Mouse (Mus musculus): ENCODE data around the gene Mtss1l.

Mtss1l gene

DNA sequence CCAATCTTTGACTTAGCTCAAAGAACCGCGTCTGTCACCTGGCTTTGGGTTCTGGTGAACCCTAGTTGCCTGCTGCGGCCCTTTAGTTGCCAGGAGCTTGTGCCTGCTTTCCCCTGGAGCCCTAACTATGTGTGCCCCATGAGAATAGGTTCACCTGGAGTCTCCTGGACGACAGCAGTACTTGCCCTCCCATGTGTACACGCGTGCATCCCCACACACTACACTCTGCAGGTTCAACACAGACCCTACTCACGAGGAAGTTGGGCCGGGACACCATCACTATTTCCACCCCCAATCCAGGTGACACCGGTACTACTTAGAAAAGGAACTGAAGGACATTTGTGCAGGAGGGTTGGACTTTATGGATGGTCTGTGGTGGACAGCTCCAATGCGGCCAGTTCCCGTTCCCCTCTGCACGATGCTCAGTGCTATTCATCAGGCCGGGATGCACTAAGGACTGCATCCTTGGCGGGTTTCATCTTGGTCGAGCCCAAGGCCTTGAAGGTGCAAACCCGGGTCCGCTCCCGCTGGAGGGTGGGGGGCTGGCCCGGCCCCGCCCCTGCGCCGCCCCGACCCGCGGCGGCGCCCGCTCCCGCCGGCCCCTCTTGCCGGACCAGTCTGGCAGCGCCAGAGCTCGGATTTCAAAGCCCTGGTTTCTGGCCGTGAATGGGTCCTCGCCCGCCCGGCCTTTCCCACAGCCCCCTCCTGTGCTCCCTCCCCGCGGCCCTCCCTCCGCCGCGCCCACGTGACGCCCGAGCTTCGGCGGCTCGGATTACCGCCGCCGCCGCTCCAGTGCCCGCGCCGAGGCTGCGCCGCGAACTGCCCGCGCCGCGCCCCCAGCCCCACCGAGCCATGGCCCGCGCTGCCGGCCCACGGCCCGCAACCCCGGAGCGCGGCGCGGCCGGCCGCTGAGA, at the start of gene Mtss1l:
Gene Mtss1l, plus strand, starts transcription at position 792 of the 914 bp plus-strand sequence.
- no peak for DNase-seq (ENCODE audit: low spot score)

DNA sequence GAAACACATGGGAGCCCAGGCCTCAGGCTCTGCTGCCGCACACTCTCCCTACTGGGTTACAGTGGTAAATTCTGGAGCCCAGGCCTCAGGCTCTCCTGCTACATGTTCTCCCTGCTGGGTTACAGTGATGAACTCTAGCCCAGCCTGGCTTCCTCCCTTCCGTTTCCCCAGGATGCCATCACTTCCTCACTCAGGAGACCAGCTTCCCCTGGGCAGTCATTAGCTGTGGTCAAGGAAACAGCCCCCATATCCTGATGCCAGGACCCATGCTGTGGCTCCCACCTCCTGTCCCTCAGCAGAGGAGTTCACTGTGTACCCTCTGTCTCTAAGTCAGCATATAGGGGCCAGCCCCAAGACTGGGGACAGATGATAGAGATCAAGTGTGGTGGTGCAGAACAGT, 49.1 kb upstream of the Mtss1l start:
- DNase-seq (ENCODE audit: low spot score): no peak

DNA sequence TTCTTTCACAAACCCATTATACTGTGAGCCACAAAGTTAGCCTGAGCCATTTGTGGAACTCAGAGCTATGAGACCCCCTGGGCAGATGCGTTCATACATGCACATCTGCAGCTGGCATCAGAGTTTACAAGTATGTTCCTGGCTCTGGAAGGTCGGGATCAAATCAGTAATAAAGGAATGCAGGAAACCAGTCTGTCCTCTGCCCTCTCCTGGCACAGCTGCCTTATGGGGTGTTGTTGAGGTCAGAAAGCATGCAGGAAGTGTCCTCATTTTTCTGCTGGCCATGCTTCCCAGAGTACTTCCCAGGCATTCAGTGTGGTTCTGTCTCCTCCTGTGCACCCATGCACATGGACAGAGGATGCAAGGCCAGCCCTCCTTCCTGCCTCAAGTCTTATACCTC, 48.1 kb upstream of the Mtss1l start:
- no peak for DNase-seq (ENCODE audit: low spot score)

DNA sequence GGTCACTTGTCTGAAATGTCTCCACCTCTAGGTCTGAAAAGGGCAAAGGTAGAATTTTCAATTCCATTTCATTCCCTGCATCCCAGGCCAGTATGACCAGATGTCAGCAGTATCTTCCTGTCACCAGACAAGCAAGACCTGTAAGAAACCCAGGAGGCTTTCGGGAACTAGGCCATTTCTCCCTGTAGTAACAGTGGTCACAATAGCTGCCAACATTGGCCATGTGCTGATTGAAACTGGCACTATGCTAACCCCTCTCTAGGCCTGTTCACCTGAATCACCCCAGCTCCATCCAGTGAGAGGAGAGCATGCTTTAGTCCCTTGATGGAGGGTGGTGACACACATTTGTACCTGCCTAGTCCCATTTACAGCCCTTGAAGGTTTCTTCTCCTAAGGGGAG, 46.7 kb upstream of the Mtss1l start:
- no peak for DNase-seq (ENCODE audit: low spot score)

DNA sequence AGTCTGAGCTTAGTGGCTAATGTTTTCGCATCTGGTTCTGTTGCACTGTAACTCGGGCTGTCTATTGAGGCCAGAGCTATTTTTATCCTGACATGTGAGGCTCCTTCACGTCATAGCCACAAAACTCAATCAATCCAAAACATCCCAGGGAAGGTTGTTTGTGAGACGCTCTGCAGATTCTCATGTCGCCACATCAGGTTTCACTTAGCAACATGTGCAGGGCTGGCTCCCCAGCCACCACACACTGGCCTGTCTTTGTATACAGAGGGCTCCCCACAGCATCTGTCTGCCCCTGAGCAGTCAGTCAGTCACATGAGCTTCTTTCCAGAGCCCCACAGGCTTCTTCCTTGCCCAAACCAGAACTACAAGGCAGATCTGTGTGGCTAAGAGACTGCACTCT, 44.6 kb upstream of the Mtss1l start:
- DNase-seq (ENCODE audit: low spot score): no peak

DNA sequence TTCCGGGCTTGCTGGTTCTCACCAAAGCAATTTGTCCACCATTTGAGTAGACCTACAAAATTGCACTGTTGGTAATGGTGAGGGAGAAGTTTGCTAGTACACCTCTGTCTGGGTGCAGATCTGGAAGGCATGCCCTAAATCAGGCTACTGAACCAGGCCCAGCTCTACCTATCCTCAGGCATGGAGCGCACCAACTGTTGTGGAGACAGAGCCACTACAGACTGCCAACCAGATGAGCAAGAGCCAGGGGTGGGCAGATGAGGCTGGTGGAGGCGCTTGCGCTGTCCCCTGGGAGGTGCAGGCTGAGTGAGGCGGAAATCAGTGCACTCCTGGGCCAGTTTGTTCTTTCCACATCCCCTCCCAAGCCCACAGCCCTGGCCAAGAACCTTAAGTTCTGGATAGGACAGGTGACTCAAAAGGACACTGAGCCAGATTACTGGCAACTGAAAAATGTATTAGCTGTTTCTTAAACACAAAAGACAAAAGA, 44.1 kb upstream of the Mtss1l start:
- no peak for DNase-seq (ENCODE audit: low spot score)

DNA sequence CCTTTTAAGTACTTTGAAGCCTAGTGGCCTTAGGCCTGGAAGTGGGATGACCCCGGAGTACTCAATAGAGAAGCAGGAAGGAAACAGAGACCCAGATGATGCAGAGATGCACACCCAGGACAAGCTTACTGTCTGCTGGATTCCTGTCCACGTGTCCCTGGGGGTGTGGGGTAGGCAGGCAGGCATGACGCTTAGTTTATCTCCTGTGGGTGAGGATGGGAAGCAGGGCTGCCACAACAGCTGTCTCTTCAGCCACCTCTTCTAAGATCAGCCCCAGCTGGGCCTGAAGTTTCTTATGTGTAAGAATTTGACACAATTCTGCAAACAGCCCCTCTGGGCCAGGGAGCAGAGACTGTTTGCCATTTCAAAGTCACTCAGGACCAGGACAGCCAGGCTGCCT, 42.3 kb upstream of the Mtss1l start:
- no peak for DNase-seq (ENCODE audit: low spot score)

DNA sequence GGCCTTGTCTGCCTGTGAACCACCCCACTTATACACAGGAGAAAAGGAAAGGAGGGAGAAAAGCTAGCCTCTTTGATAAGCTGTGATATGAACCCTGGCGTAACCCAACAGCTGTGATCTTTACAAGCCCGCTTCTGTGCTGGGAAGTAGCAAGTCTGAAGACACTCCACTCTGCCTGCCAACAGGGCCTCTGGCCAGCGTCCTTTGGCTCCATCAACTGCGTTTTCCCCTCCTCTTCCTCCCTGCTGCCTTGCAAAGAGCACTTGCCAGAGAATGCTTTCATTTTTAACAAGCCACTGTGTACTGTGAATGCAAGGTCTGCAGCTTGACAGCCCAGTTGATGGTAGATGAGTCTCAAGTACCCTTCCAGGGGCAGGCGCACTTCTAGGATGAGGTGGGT, 33.5 kb upstream of the Mtss1l start:
- no peak for DNase-seq (ENCODE audit: low spot score)

DNA sequence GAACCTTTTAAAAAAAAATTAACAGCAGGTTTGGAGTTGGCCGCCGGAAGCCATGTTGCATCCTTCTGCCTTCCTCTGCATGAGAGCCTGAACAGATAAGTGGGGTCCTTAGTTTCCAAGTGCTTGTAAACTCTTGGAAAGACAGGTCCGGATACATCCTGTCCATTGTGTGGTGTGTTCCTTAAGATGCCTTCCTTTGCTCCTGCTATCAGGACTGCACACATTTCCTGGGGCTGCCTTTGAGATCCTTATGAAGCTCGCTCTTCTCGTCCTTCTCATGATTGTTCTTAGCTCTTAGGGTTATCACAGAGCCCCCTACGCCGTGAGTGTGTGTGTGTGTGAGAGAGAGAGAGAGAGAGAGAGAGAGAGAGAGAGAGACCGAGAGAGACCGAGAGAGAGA, 31.3 kb upstream of the Mtss1l start:
- DNase-seq (ENCODE audit: low spot score): no peak

DNA sequence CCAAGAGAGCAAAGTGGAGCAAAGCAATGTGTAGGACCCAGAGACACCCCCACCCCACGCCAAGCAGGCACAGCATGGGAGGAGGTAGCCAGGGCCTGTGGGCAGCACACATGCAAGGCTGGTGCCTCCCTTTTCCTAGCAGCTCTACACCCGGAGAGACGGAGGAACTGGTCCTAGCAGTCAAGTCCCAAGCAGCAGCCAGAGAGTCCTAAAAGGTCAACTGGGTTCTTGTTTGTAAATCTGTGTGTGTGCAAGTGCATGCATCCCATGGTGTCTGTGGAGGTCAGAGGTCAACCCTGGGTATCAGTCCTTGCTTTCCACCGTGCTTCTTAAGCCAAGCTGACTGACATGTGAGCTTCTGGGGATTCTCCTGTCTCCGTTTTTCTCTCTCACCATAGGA, 27.1 kb upstream of the Mtss1l start:
- no peak for DNase-seq (ENCODE audit: low spot score)

DNA sequence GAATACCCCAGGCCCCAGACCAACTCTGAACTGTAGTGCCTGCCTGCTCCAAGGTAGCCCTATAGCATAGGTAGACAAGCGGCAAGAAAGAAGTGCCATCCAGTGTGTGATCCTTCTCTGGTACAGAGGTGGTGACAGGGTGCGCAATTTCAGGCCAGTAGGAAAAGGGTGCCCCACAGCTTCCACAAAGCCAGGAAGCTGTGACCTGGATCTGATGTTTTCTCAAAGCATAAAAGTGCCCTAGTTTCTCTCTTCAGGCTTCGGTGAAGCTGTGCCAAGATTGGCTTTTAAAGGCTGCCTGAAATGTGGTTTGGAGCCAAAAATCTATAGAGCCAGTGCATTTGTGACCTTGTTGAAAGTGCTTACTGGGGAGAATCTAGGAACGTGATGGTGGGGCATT, 26.4 kb upstream of the Mtss1l start:
- DNase-seq (ENCODE audit: low spot score): no peak

DNA sequence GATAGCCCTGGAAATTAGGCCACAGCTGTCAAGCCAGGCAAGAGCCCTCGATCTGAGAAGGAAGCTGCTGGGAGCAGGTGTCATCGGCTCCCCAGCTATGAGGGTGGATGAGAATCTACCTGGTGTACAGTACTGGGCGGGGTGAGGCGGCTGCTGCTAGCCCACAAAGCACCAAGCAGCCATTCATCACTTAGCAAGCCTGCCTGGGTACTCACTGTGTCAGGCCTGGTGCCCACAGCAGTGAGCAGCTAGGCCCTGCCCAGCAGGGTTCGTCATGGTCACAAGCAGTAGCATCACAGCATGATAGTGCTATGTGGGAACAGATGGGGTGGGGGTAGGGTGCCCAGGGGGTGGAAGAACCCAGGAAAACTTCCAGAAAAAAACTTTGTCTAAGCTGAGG, 25.8 kb upstream of the Mtss1l start:
- DNase-seq (ENCODE audit: low spot score): no peak

DNA sequence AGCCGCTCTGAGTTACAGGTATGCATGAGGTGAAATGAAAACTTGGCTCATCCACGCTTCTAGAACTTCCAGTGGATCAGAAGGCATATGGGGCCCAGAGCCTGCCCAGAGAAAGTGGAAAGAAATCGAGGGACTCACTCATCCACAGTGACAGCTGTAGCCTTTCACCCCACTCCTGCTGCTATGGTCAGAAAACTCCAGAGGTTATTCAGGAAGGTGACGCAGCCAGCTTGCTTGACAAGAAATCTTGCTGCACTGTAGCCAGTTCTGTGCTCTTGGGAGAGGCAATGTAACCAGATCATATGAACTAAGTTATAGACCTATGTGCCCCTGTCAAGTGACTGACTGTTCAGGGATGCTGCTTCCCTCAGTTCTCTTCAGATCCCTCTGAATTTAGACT, 25.2 kb upstream of the Mtss1l start:
- DNase-seq (ENCODE audit: low spot score): no peak

DNA sequence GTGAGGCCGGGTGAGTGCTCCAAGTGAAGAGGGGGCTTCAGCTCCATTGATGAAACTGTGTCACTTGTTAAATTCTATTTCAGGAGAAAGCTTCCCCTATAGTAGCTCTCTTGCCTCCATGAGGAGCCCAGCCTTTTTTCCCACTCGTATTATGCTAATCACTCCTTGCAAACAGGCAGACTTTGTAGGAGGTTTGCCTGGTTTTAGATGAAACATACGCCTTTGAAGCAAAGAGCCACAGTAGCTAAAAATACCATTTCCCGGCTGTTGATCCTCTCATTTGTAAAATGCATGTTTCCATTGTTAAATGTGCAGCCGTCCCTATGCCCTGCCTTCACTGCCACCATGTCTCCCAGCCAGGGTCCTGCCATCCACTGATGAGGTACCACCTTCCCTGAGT, 23.7 kb upstream of the Mtss1l start:
- no peak for DNase-seq (ENCODE audit: low spot score)

DNA sequence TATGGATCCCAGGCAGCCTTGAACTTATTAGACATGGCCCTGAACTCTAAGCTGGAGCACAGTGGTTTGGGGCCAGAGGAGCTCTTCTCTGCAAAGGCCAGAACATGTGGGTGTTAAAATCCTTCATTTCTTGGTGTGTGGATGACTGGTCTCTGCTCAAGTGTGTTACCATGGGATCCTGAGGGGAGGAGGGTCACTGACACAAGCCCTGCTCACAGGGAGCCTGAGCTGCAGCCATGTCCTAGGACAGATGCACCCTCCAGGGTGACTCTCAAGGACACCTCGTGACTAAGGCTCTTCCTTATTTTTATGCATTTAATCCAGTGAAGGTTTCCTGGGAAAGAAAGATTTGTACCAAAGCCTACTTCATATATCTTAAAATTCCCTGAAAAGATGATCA, 23.2 kb upstream of the Mtss1l start:
- no peak for DNase-seq (ENCODE audit: low spot score)

DNA sequence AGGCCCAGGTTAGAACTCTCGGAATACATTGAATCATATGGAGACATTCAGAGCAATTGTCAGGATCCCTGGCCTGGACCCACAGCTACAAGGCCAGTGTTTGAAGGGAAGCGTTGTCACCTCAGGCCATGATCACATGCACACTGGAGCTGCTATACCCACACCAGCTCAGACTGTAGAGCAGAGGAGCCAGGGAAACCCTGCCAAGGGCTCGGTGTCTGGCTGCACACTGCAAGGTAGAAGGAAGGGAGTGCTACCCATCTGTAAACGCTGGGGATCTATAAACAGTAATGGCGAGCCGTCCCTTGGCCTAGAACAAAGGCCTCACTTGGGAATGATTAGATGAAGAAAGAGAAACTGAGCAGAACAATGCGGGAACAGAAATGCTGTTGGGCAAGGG, 21.8 kb upstream of the Mtss1l start:
- no peak for DNase-seq (ENCODE audit: low spot score)

DNA sequence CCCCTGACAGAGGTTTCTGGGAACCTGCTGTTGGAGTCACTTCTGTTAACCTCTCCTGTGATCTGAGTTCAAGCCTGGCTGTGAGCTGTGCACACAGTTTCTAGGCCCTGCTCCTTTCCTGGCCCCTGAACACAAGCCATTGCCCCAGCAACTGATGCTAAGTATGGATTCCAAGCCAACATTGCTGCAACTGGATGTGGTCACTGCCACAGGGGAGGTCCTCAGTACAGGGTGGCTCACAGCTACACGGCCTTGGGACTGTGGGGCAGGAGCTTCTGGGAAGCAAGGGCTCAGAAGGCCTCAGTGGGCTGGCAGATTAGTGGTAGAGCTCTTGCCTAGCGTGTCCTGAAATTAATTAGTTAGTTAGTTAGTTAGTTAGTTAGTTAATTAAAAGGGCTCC, 20.7 kb upstream of the Mtss1l start:
- DNase-seq (ENCODE audit: low spot score): no peak

DNA sequence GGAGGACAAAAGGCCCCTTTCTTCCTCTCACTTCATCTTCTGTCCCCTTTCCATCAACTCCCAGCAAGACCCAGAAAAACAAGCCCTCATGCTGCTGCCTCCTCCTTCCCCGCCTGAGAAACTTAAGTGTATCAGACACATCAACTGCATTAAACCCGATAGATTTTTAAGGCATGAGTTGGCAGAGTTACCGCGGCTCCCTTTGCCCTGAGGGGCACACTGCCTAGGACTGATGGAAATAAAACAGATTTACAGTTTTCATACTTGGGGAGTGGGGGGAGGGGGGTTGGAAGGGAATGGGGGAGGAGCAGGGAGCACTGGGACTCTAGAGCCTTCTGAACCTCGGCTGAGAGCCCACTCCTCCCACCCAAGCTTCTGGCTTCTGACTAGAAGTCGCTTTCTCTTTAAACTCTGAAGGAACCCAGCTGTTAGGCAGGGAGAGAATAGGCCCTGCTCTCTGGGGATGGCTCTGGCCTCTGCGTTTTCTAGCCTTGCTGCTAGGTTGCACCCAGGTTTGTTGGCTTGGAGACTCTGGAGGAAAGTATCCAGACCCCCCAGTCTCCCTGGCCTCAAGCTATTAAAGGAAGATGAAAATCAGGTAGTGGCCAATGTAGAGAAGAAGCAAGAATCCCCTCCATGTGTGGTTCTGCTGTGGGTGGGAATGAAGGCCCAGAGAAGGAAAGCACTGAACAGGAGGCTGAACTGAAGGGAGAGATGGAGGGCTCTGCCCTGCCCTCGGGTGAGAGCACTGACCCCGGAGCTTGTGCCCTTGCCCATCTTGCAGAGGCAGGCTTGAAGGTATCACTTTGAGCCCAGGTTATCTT, 18.4 kb upstream of the Mtss1l start:
- no peak for DNase-seq (ENCODE audit: low spot score)

DNA sequence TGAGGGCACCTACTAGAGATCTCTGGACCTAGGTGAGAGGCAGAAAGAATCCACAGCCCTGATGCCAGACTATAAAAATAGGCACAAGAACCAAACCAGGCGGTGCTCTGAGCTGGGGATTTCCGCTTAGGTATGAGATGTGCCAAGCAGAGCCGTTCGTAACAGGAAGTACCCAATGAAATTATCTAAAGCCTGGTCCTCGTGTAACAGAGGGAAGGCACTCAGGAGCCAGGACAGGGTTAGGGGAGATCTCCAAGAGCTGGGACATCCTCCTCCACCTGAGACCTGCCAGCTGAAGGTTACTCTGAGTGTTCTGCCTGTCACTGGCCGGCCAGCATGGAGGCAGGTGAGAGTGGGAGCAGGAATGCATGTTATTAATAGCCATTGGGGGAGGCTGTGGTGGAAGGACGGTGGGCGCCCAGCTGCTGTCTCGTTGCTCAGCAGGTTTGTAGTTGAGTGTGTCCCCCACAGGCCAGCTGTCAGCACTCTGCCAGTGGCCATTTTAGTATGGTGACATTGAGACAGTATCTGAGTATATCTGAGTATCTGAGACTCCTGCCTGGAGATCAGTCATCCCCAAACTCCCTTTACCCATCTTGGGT, 17.7 kb upstream of the Mtss1l start:
- no peak for DNase-seq (ENCODE audit: low spot score)

DNA sequence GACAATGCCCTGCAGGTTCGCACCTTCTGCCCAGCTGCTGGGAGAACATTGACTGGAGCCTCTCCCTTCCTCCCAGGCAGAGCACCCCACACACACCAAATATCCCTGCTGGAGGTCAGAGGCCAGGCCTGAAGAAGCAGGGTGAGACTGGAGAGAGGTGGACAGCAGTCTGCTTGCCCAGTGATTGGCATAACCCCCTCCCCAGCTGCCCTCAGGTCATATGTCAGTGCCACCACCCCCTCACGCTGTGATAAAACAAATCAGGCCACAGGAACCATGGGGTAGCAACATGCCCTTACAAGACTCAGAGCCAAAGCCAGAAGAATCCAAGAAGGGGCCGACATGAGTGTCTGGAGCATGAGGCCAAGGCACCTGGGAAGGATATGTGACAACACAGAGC, 17.2 kb upstream of the Mtss1l start:
- DNase-seq (ENCODE audit: low spot score): no peak

DNA sequence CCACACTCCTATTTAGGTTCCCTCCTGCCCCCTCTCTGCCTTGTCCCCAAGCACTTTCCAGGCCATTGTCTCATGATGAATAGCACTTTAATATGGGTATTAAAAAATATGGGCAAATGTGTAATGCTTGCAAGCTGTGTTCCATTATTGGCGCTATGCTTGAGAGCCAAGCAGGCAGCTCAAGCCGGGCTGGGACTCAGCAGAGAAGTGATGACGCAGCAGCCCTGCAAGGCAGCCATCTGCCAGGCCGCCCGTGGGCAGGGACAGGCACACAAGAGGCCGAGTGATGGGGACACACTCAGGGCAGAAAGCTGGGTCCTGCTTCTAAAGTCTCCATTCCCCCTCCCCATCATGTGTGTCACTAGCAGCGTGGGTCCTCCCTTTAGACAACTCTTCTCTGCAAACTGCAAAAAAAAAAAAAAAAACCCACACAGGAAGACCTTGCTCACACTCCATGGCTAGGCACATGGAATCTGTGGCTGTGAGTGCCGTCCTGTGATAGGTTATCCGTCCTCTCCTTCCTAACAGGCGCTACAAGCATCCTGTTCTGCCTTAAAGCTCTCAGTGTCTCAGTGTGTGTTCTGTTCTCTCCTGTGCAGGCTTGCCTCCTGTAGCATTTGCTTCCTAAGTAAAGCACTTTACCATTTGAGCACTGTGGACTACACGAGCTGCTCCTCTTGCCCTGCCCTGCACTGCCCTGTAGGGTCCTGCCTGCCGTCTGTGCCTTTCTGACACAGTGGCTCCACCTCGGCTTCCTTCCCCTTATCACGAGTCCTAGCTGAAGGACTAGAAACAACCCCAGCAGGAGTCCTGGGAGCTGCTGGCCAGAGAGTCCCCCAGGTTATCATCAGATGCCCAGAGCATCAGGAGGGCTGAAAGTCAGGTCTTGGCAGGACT, 15.6 kb upstream of the Mtss1l start:
- no peak for DNase-seq (ENCODE audit: low spot score)

Data from spleen, adult 12 weeks (tissue).